Mouse (Mus musculus) embryonic facial prominence, embryonic 11.5 days (tissue): ENCODE data around the gene Gli2. TPM values are rescaled to one million over a fixed set of nuclear protein-coding genes. Genes with fewer than 3 reads are reported as not detected.

Experiments used
- ATAC-seq: fragments of 200-750 bp; cut with Nextera tagmentation; replicated peaks from 2 replicates; pipeline ENCODE4 v1.8.0; 2017; ENCODE audit warnings: low read depth; ENCODE audit not compliant: insufficient number of reproducible peaks, low FRiP score, low TSS enrichment
- DNase-seq: peaks from one replicate; pipeline ENCODE4 v3.0.0-alpha.2; 2015; ENCODE audit warnings: low spot score
- H3K27ac ChIP-seq: fragments of 300-500 bp; sonication (generic); replicated peaks from 2 replicates; pipeline ENCODE4 v1.5.1; 2014; ENCODE audit warnings: mild to moderate bottlenecking, low read depth, low read length, control low read depth
- H3K27me3 ChIP-seq: fragments of 300-500 bp; sonication (generic); 2 replicates; pipeline ENCODE4 v1.6.1; 2014; ENCODE audit warnings: mild to moderate bottlenecking, low read length, moderate library complexity, mixed read lengths; ENCODE audit not compliant: control insufficient read depth, insufficient read depth
- H3K36me3 ChIP-seq: fragments of 300-500 bp; sonication (generic); replicated peaks from 2 replicates; pipeline ENCODE4 v1.6.1; 2014; ENCODE audit warnings: low read depth, mild to moderate bottlenecking, low read length, moderate library complexity, mixed read lengths; ENCODE audit not compliant: control insufficient read depth, insufficient read depth
- H3K4me1 ChIP-seq: fragments of 300-500 bp; sonication (generic); 2 replicates; pipeline ENCODE4 v1.6.1; 2014; ENCODE audit warnings: low read length, mixed read lengths; ENCODE audit not compliant: control insufficient read depth, insufficient read depth
- H3K4me2 ChIP-seq: fragments of 300-500 bp; sonication (generic); 2 replicates; pipeline ENCODE4 v1.6.1; 2014; ENCODE audit warnings: low read depth, mild to moderate bottlenecking, control low read depth, low read length, moderate library complexity
- H3K4me3 ChIP-seq: fragments of 300-500 bp; sonication (generic); 2 replicates; pipeline ENCODE4 v1.5.1; 2014; ENCODE audit warnings: low read depth, low read length, control low read depth
- H3K9ac ChIP-seq: fragments of 300-500 bp; sonication (generic); replicated peaks from 2 replicates; pipeline ENCODE4 v1.6.1; 2014; ENCODE audit warnings: mild to moderate bottlenecking, control low read depth, low read length
- H3K9me3 ChIP-seq: fragments of 300-500 bp; sonication (generic); replicated peaks from 2 replicates; pipeline ENCODE4 v1.6.1; 2016; ENCODE audit warnings: mild to moderate bottlenecking, low read length, inconsistent platforms, mixed read lengths; ENCODE audit not compliant: control insufficient read depth
- WGBS: fragments of 180-500 bp; shearing (Covaris S2); extraction: QIAGEN DNeasy Blood & Tissue Kit; methylation state at CpG from one replicate; pipeline ENCODE4 v1.1.7; 2014; 5-methylcytosine and 5-hydroxymethylcytosine counted together
- polyA plus RNA-seq: library from polyadenylated mRNA; unstranded; fragments of >200 nt; fragmentation: Nextera tagmentation; extraction: Ambion mirVana; gene quantifications from 2 replicates; pipeline ENCODE4 v1.2.1, GENCODE M21; 2014

Gene Gli2
- polyA plus RNA-seq, 1 experiment from 2014 or later = 13.3 TPM

GRCm38 (mm10) chr1:118901868-118902586, 151.4 kb downstream of the Gli2 start:
- DNase-seq (peak; percentile 35), ATAC-seq (no peak)
- no peaks in the 10 kb centered on the region for H3K36me3 ChIP-seq
- H3K9me3 ChIP-seq = no peaks in the 10 kb centered on the region
- H3K27me3 ChIP-seq = no peaks in the 10 kb centered on the region
- H3K4me1 ChIP-seq = peaks cover 5% of the 10 kb centered on the region
- H3K4me2 ChIP-seq = no peak overlapping the region
- 41% methylated on average over 8 of the region's 8 CpGs for WGBS
- no peak overlapping the region for H3K9ac ChIP-seq
- H3K27ac ChIP-seq = no peak overlapping the region
- H3K4me3 ChIP-seq = no peak overlapping the region

- H3K9ac ChIP-seq = no peak overlapping the region
- no peaks in the 10 kb centered on the region for H3K36me3 ChIP-seq
- H3K27ac ChIP-seq = no peak overlapping the region
- H3K4me1 ChIP-seq = no peaks in the 10 kb centered on the region; the same call in 1 of the 2 replicates
- no peaks in the 10 kb centered on the region for H3K9me3 ChIP-seq
- 81% methylated on average over 3 of the region's 3 CpGs for WGBS
- H3K4me3 ChIP-seq = no peak overlapping the region
- H3K27me3 ChIP-seq = no peaks in the 10 kb centered on the region
- H3K4me2 ChIP-seq = no peak overlapping the region
- DNase-seq (no peak), ATAC-seq (no peak)
Measured at GRCm38 (mm10) chr1:118898351-118898750, 155.1 kb downstream of the Gli2 start.

- no peak overlapping the region for H3K27ac ChIP-seq
- H3K4me2 ChIP-seq = no peak overlapping the region
- no peak overlapping the region for H3K9ac ChIP-seq
- WGBS = 84% methylated on average over 9 of the region's 9 CpGs
- no peaks in the 10 kb centered on the region for H3K36me3 ChIP-seq
- H3K9me3 ChIP-seq = no peaks in the 10 kb centered on the region
- no peak for DNase-seq
- no peaks in the 10 kb centered on the region for H3K27me3 ChIP-seq
- no peak for ATAC-seq
- no peaks in the 10 kb centered on the region for H3K4me1 ChIP-seq
- H3K4me3 ChIP-seq = no peak overlapping the region
Measured at GRCm38 (mm10) chr1:118895026-118895762, 158.2 kb downstream of the Gli2 start.

- H3K9me3 ChIP-seq = no peaks in the 10 kb centered on the region
- 43% methylated on average over 5 of the region's 5 CpGs for WGBS
- no peak overlapping the region for H3K9ac ChIP-seq
- DNase-seq (peak; percentile 39), ATAC-seq (no peak; the same call in 1 of the 2 replicates)
- no peak overlapping the region for H3K4me3 ChIP-seq
- no peak overlapping the region for H3K27ac ChIP-seq
- no peaks in the 10 kb centered on the region for H3K4me1 ChIP-seq
- H3K36me3 ChIP-seq = no peaks in the 10 kb centered on the region
- H3K4me2 ChIP-seq = no peak overlapping the region
- no peaks in the 10 kb centered on the region for H3K27me3 ChIP-seq
Measured at GRCm38 (mm10) chr1:118891395-118891794, 162.0 kb downstream of the Gli2 start.

- H3K27ac ChIP-seq = no peak overlapping the region
- H3K27me3 ChIP-seq = no peaks in the 10 kb centered on the region
- H3K9me3 ChIP-seq = no peaks in the 10 kb centered on the region
- H3K4me2 ChIP-seq = no peak overlapping the region
- H3K9ac ChIP-seq = no peak overlapping the region
- DNase-seq (no peak), ATAC-seq (no peak)
- no peaks in the 10 kb centered on the region for H3K4me1 ChIP-seq
- no peak overlapping the region for H3K4me3 ChIP-seq
- 53% methylated on average over 14 of the region's 14 CpGs for WGBS
- H3K36me3 ChIP-seq = no peaks in the 10 kb centered on the region; the same call in 1 of the 2 replicates
Measured at GRCm38 (mm10) chr1:118890125-118890875, 163.1 kb downstream of the Gli2 start.

GRCm38 (mm10) chr1:118880781-118881247, 172.6 kb downstream of the Gli2 start:
- DNase-seq (no peak), ATAC-seq (0 out of 2 replicates have a peak, but pooled peaks have one; percentile 39)
- Histone ChIP-seq H3K27ac (no peak overlapping the region), H3K9me3 (no peaks in the 10 kb centered on the region), H3K4me2 (no peak overlapping the region), H3K36me3 (no peaks in the 10 kb centered on the region; the same call in 1 of the 2 replicates), H3K4me3 (no peak overlapping the region), H3K27me3 (no peaks in the 10 kb centered on the region), H3K4me1 (no peaks in the 10 kb centered on the region; the same call in 1 of the 2 replicates), H3K9ac (no peak overlapping the region)
- 50% methylated on average over 7 of the region's 7 CpGs for WGBS

- Histone ChIP-seq H3K9ac (no peak overlapping the region), H3K4me1 (no peaks in the 10 kb centered on the region; the same call in 1 of the 2 replicates), H3K36me3 (no peaks in the 10 kb centered on the region), H3K4me2 (no peak overlapping the region), H3K9me3 (no peaks in the 10 kb centered on the region), H3K4me3 (no peak overlapping the region), H3K27me3 (no peaks in the 10 kb centered on the region), H3K27ac (no peak overlapping the region)
- ATAC-seq = no peak
- DNase-seq = peak; percentile 58
- 48% methylated on average over 6 of the region's 6 CpGs for WGBS
Measured at GRCm38 (mm10) chr1:118878291-118878690, 175.1 kb downstream of the Gli2 start.
